Mouse (Mus musculus): ENCODE results near the gene Klf1. TPM values are rescaled to one million over a fixed set of nuclear protein-coding genes. Genes with fewer than 3 reads are reported as not detected.

Klf1 gene
- polyA plus RNA-seq, 1 experiment from 2014 or later = 2.3 TPM

DNA sequence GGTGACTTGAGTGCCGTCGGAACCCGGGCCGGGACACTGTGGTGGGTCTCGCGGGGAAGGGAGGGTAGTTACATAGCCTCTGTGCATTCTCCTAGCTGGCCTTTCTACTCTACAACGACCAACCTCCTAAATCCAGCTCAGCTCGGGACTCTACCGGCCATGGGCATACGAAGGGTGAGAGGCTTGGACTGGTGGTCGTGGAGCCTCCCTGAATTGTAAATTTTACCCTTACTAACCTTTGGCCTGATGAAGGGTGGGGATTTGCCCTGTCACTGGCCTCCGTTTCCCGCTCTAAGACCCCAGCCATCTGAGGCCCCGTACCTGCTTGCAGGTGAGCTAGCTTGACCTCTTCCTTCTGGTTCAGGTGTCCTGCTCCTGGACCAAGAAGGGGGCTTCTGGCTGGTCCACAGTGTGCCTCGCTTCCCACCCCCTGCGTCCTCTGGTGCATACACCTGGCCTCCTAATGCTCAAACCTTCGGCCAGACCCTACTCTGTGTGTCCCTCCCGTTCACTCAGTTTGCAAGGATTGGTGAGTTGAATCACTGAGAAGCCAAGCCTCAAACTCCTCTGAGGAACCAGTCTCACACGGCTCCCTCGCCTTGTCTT is 7.5 kb downstream of the Klf1 start:
- 0 out of 2 replicates have a peak, but pooled peaks have one; percentile 5 for ATAC-seq (ENCODE audit: insufficient number of reproducible peaks, insufficient read depth, low FRiP score, low read depth)
- no peaks in the 10 kb centered on the region for H3K36me3 ChIP-seq (ENCODE audit: control insufficient read depth, insufficient read depth, low read length)
- no peak overlapping the region for H3K27ac ChIP-seq (ENCODE audit: low read length)

DNA sequence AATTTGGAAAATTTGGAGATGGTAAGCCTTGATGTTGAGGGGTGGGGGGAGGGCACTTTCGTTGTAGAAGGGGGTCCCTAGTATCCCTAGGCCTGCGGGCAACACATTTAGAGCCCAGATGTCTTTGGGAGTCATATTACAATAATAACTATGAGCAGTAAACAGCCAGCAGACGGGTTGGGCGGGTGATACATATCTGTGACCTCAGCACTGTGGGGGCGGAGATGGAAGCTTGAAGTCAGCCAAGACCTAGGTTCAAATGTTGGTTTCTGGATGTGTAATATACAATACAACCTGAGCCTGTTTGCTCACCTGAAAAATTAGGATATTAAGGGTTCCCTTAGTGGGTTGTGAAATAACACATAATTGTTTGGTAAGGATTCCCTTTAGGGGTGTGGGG is 8.2 kb downstream of the Klf1 start:
- no peak for ATAC-seq (ENCODE audit: insufficient number of reproducible peaks, insufficient read depth, low FRiP score, low read depth)
- no peak overlapping the region for H3K4me2 ChIP-seq (replicated peaks; ENCODE audit: low read depth, low read length)
- H3K27me3 ChIP-seq (ENCODE audit: control insufficient read depth, insufficient read depth, low read length) = peaks cover 20% of the 10 kb centered on the region
- H3K27ac ChIP-seq (ENCODE audit: low read length) = no peak overlapping the region
- no peaks in the 10 kb centered on the region; the same call in 1 of the 2 replicates for H3K4me1 ChIP-seq (ENCODE audit: control insufficient read depth, insufficient read depth, low read length)
- no peaks in the 10 kb centered on the region for H3K9me3 ChIP-seq (ENCODE audit: control insufficient read depth, low read depth, low read length)
- 75% methylated on average over 5 of the region's 5 CpGs for WGBS
- H3K9ac ChIP-seq (replicated peaks; ENCODE audit: low read depth, low read length) = no peak overlapping the region
- no peaks in the 10 kb centered on the region for H3K36me3 ChIP-seq (ENCODE audit: control insufficient read depth, insufficient read depth, low read length)
- H3K4me3 ChIP-seq (ENCODE audit: low read depth, low read length) = no peak overlapping the region

More for the DNA sequence above, 7.5 kb downstream of the Klf1 start:
- Histone ChIP-seq H3K4me2 (replicated peaks; ENCODE audit: low read depth, low read length) (peak overlapping the region; percentile 84), H3K9me3 (ENCODE audit: control insufficient read depth, low read depth, low read length) (no peaks in the 10 kb centered on the region), H3K27me3 (ENCODE audit: control insufficient read depth, insufficient read depth, low read length) (peaks cover 20% of the 10 kb centered on the region), H3K9ac (replicated peaks; ENCODE audit: low read depth, low read length) (0 out of 2 replicates have a peak overlapping the region, but pooled peaks have one; percentile 23), H3K4me3 (ENCODE audit: low read depth, low read length) (peak overlapping the region; percentile 43), H3K4me1 (ENCODE audit: control insufficient read depth, insufficient read depth, low read length) (no peaks in the 10 kb centered on the region; the same call in 1 of the 2 replicates)
- WGBS = 47% methylated on average over 20 of the region's 20 CpGs

DNA sequence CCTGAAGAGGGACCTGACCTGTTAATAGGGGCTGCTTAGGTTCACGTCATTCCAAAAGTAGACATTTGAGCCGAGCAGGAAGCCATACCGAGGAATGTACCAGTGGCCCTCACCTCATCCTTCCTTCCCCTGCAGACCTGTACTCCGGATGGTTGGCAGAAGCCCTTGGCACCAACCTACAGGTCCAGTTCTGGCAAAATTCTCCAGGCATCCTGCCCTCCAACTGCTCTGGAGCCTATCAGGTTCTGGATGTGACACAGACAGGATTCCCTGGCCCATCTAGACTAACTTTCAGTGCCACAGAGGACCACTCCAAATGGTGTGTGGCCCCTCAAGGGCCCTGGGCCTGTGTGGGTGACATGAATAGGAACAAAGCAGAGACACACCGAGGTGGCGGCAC is 8.8 kb downstream of the Klf1 start:
- Histone ChIP-seq H3K4me2 (replicated peaks; ENCODE audit: low read depth, low read length) (no peak overlapping the region), H3K27me3 (ENCODE audit: control insufficient read depth, insufficient read depth, low read length) (peaks cover 20% of the 10 kb centered on the region), H3K27ac (ENCODE audit: low read length) (no peak overlapping the region), H3K36me3 (ENCODE audit: control insufficient read depth, insufficient read depth, low read length) (no peaks in the 10 kb centered on the region), H3K9me3 (ENCODE audit: control insufficient read depth, low read depth, low read length) (no peaks in the 10 kb centered on the region), H3K4me1 (ENCODE audit: control insufficient read depth, insufficient read depth, low read length) (no peaks in the 10 kb centered on the region; the same call in 1 of the 2 replicates), H3K9ac (replicated peaks; ENCODE audit: low read depth, low read length) (no peak overlapping the region), H3K4me3 (ENCODE audit: low read depth, low read length) (no peak overlapping the region)
- no peak for ATAC-seq (ENCODE audit: insufficient number of reproducible peaks, insufficient read depth, low FRiP score, low read depth)
- WGBS = 90% methylated on average over 6 of the region's 6 CpGs

DNA sequence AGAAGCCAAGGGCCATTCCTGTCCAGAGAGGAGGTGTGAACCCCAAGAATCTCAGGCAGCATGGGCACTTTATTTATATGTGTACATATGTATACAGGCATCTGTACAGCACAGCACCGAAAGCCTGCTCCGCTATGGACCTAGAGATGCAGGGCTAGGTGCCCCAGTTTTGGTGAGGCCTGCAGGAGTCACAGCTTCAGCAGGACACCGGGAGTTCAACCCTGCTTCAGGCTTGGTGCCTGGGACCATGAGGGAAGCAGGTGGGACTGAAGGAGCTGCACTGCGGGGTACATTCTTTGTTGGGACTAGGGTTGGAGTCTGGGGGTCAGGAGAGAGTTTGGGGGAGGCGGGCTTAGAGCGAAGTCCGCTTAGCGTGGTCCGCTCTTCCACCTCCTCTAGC is 10.1 kb downstream of the Klf1 start:
- WGBS = 86% methylated on average over 9 of the region's 9 CpGs
- ATAC-seq (ENCODE audit: insufficient number of reproducible peaks, insufficient read depth, low FRiP score, low read depth) = no peak
- Histone ChIP-seq H3K36me3 (ENCODE audit: control insufficient read depth, insufficient read depth, low read length) (no peaks in the 10 kb centered on the region), H3K27ac (ENCODE audit: low read length) (no peak overlapping the region), H3K4me3 (ENCODE audit: low read depth, low read length) (no peak overlapping the region), H3K9me3 (ENCODE audit: control insufficient read depth, low read depth, low read length) (no peaks in the 10 kb centered on the region), H3K9ac (replicated peaks; ENCODE audit: low read depth, low read length) (no peak overlapping the region), H3K4me1 (ENCODE audit: control insufficient read depth, insufficient read depth, low read length) (no peaks in the 10 kb centered on the region; the same call in 1 of the 2 replicates), H3K27me3 (ENCODE audit: control insufficient read depth, insufficient read depth, low read length) (peaks cover 24% of the 10 kb centered on the region), H3K4me2 (replicated peaks; ENCODE audit: low read depth, low read length) (no peak overlapping the region)

DNA sequence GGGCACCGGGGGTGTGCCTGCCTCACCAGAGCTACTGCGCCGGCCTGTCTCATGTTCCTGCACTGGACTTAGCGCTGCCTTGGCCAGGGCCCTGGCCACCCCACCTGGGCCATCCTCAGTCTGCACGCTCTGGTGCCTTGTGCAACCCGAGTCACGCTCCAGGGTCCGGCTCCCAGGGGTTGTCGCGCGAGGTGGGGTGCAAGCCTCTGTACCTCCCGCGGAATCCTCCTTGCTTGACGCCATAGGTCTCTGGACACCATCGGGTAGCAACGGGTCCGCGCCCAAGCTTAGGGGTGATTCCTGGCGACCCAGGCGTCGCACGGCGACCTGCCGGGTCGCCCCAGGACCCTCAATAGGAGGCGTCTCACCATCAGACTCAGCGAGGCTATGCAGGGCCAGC is 10.7 kb downstream of the Klf1 start:
- H3K27me3 ChIP-seq (ENCODE audit: control insufficient read depth, insufficient read depth, low read length) = peaks cover 24% of the 10 kb centered on the region

DNA sequence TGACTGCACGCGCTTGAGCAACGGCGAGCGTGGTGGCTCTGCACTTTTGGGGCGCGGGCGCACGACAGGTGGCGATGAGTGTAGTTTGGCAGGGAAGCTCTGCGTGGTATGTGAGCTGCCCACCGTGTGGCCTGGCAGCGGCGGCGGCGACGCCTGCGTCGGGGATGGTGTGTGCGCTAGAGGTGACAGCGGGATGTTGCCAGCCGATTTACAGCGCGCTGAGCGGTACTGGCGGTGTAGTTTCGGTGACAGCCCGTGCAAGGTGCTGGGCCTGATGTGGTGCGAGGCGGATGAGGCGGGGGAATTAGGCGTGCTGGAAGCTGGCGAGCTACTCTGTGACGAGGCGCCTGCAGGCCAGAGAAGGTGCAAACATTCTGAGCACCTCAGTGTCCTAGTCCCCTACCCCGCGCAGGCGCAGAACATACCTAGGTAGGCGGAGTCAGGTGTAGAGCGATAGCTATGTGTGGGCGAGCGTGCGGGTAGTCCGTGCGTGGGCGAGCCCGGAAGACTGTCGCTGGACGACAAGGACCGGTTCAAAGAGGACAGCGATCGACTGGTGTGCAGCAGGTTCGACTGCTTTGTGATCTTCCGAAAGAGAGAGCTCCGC is 11.3 kb downstream of the Klf1 start:
- Histone ChIP-seq H3K4me3 (ENCODE audit: low read depth, low read length) (peak overlapping the region; percentile 39), H3K36me3 (ENCODE audit: control insufficient read depth, insufficient read depth, low read length) (no peaks in the 10 kb centered on the region), H3K9me3 (ENCODE audit: control insufficient read depth, low read depth, low read length) (no peaks in the 10 kb centered on the region), H3K9ac (replicated peaks; ENCODE audit: low read depth, low read length) (peak overlapping the region; percentile 25; the same call in 1 of the 2 replicates), H3K27ac (ENCODE audit: low read length) (no peak overlapping the region), H3K4me1 (ENCODE audit: control insufficient read depth, insufficient read depth, low read length) (no peaks in the 10 kb centered on the region; the same call in 1 of the 2 replicates), H3K27me3 (ENCODE audit: control insufficient read depth, insufficient read depth, low read length) (peaks cover 24% of the 10 kb centered on the region), H3K4me2 (replicated peaks; ENCODE audit: low read depth, low read length) (peak overlapping the region; percentile 75)
- under 1% methylated on average over 55 of the region's 55 CpGs for WGBS
- peak; percentile 70 for ATAC-seq (ENCODE audit: insufficient number of reproducible peaks, insufficient read depth, low FRiP score, low read depth)

More for the DNA sequence above, 10.7 kb downstream of the Klf1 start:
- Histone ChIP-seq H3K4me2 (replicated peaks; ENCODE audit: low read depth, low read length) (peak overlapping the region; percentile 75), H3K9me3 (ENCODE audit: control insufficient read depth, low read depth, low read length) (no peaks in the 10 kb centered on the region), H3K4me1 (ENCODE audit: control insufficient read depth, insufficient read depth, low read length) (no peaks in the 10 kb centered on the region; the same call in 1 of the 2 replicates), H3K36me3 (ENCODE audit: control insufficient read depth, insufficient read depth, low read length) (no peaks in the 10 kb centered on the region), H3K4me3 (ENCODE audit: low read depth, low read length) (peak overlapping the region; percentile 39), H3K27ac (ENCODE audit: low read length) (no peak overlapping the region), H3K9ac (replicated peaks; ENCODE audit: low read depth, low read length) (no peak overlapping the region)
- WGBS = 22% methylated on average over 27 of the region's 27 CpGs
- no peak for ATAC-seq (ENCODE audit: insufficient number of reproducible peaks, insufficient read depth, low FRiP score, low read depth)

DNA sequence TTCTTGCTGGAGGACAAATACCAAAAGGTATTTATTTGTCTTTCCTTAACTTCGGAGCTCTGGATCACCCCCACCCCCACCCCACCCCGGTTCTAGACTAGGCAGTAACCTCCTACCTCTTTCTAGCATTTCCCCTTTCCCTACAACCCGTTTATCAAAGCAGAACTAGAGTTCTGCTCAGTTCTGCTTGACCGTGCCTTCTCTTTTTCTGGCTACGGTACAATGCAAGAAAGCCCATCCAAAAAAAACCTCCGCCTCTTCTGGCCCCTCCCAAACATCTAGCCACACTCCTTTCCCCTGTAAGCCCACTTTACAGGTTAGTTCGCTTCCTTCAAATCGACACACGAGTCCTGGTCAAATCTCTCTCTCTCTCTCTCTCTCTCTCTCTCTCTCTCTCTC is 11.8 kb downstream of the Klf1 start:
- peaks cover 24% of the 10 kb centered on the region for H3K27me3 ChIP-seq (ENCODE audit: control insufficient read depth, insufficient read depth, low read length)
- WGBS = 11% methylated on average over 9 of the region's 9 CpGs
- no peak for ATAC-seq (ENCODE audit: insufficient number of reproducible peaks, insufficient read depth, low FRiP score, low read depth)

DNA sequence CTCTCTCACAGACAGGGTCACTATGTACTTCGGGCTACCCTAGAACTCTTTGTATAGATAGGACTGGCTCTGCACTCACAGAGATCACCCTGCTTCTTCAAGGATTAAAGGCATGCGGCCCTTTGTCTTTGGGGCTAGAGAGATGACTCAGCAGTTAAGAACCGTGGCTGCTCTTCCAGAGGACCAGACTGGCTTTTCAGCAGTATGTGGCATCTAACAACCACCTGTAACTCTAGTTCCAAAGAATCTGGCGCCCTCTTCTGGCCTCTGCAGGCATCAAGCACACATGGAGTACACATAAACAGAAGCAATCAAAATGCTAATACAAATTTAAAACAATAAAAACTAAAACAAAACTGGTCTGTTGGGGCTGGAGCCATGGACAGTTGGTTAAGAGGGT is 12.2 kb downstream of the Klf1 start:
- peak overlapping the region; percentile 75 for H3K4me2 ChIP-seq (replicated peaks; ENCODE audit: low read depth, low read length)
- no peak overlapping the region for H3K9ac ChIP-seq (replicated peaks; ENCODE audit: low read depth, low read length)
- no peaks in the 10 kb centered on the region; the same call in 1 of the 2 replicates for H3K4me1 ChIP-seq (ENCODE audit: control insufficient read depth, insufficient read depth, low read length)
- ATAC-seq (ENCODE audit: insufficient number of reproducible peaks, insufficient read depth, low FRiP score, low read depth) = no peak
- H3K9me3 ChIP-seq (ENCODE audit: control insufficient read depth, low read depth, low read length) = no peaks in the 10 kb centered on the region
- no peak overlapping the region for H3K27ac ChIP-seq (ENCODE audit: low read length)
- 33% methylated on average over 4 of the region's 4 CpGs for WGBS
- peaks cover 24% of the 10 kb centered on the region for H3K27me3 ChIP-seq (ENCODE audit: control insufficient read depth, insufficient read depth, low read length)
- peak overlapping the region; percentile 39; the same call in 1 of the 2 replicates for H3K4me3 ChIP-seq (ENCODE audit: low read depth, low read length)
- H3K36me3 ChIP-seq (ENCODE audit: control insufficient read depth, insufficient read depth, low read length) = no peaks in the 10 kb centered on the region

More for the DNA sequence above, 11.8 kb downstream of the Klf1 start:
- Histone ChIP-seq H3K27ac (ENCODE audit: low read length) (no peak overlapping the region), H3K4me3 (ENCODE audit: low read depth, low read length) (peak overlapping the region; percentile 39), H3K9me3 (ENCODE audit: control insufficient read depth, low read depth, low read length) (no peaks in the 10 kb centered on the region), H3K9ac (replicated peaks; ENCODE audit: low read depth, low read length) (peak overlapping the region; percentile 25; the same call in 1 of the 2 replicates), H3K4me2 (replicated peaks; ENCODE audit: low read depth, low read length) (peak overlapping the region; percentile 75), H3K4me1 (ENCODE audit: control insufficient read depth, insufficient read depth, low read length) (no peaks in the 10 kb centered on the region; the same call in 1 of the 2 replicates), H3K36me3 (ENCODE audit: control insufficient read depth, insufficient read depth, low read length) (no peaks in the 10 kb centered on the region)

Measured in stomach, embryonic 14.5 days (tissue).